Mouse (Mus musculus) liver (tissue): ENCODE results near the gene Slc25a39.

ENCODE experiments used
- DNase-seq: peaks from one replicate; pipeline ENCODE4 v3.0.0-alpha.2; 2020; ENCODE audit warnings: mixed read lengths

Slc25a39 gene

DNA sequence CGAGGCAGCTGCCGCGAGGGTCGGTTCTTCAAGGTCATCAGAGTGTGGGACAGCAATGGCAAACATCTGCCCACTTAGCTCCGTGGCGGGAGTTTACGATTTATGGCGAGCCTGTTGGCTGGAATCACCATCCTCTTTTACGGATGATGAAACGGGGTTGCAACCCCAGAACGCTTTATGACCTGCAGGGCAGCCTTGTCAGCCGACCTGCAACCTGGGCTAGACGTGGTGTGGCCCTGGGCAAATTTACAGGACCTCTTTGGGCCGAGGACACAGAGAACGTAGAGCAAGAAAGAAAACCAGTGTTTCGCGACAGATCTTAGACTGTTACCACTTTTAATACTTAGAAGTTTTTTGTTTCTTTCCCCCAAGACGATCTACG is at the start of gene Slc25a39:
Gene Slc25a39, minus strand, starts transcription at position 113 of the 382 bp plus-strand sequence.
- no peak for DNase-seq

DNA sequence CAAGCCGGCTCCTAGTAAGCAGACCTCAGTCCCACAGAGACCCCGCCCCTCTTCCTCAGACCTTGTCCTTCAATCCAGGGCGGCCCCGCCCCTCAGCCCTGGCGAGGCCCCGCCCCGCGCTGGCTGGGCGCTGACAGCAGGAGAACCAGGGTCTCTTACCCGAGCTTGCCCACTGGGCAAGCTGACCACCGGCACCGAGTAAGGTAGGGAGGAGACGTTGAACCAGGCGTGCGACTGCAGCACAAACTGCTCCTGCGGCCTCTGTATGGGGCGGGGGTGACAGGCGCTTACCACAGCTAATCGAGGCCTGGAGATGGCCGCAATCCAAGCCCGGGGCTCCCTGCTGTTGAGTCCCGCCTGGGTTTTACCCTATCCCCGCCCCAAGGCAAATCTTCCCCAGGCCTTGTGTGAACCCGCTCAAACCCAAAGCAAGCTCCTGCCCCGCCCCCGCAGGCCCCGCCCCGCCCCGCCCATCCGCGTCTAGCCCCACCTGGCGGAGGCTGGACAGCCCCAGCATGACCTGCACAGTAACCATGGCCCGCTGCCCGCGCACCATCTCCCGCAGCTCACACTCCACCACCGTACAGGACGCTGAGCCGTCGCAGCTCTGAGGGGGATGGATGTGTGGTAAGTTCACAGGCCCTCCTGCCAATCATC is 48.1 kb upstream of the Slc25a39 start:
- DNase-seq = peak; percentile 87

GRCm38 (mm10) chr11:102453131-102453530 is 45.4 kb upstream of the Slc25a39 start:
- DNase-seq = no peak

DNA sequence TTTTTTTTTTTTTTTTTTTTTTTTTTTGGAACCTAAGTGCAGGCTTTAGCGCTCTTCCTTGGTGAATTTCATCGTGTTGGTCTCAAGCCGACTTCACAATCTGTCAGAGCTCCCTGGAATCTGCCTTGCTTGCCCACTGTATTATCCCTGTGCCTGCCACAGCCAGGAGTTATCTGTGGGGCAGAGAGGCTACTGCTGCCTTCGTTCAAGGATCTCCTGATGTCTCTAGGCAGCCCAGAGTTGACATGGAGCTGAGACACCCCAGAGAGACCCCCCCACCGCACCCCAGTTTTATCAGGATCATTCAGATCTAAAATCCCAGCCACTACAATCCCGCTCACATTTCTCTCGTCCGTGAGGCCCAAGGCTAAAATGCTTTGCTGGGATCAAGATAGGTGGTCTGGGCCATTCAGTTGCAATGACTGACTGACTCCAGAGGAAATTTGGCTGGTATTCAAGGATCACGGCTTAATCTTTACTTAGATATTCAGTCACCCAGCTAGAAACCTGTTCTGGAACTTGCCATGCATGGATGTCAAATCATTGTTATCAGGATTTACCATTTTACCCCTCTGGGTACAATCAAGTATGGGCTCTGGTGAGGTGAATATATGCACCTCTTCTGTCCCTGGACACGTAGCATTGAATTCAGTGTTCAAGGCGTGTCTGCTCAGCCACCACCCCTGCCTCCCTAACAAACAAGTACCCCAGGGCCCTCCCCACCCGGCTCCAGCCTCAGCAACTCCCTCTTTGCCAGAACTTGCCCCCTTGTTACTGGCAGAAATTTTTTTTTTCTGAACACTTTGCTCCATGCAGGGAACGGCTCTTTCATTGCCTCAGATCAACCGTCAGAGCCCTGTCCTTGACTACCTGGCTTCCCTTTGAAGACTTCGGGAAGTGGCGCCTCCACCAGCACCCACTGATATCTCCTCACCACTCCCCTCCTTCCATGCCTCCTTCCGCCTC is 41.6 kb upstream of the Slc25a39 start:
- no peak for DNase-seq

- no peak for DNase-seq
Observed at GRCm38 (mm10) chr11:102448327-102448726, 40.6 kb upstream of the Slc25a39 start.

DNA sequence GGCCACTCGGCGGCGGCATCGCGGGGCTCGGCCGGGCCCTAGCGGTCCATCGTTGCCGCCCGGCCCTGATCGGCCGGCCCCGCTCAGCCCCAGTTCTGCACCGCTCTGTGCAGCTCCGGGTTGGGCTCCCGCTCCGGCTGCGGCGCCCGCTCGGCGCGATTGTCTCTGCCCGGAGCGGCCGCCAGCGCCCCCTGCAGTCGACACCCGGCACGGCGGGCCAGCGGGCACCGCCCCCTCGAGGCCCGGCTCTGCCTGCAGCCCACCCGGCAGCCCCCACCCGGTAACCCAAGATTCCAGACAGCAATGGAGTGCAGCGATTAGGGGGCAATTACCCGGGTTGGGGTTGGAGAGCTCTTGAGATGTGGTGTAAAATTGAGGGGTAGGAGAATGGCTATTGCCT is 39.8 kb upstream of the Slc25a39 start, which contains the start of gene Fam171a2:
Gene Fam171a2, minus strand, starts transcription at position 186 of the 400 bp plus-strand sequence.
- peak; percentile 75 for DNase-seq

GRCm38 (mm10) chr11:102446581-102447461 is 39.1 kb upstream of the Slc25a39 start:
- no peak for DNase-seq

DNA sequence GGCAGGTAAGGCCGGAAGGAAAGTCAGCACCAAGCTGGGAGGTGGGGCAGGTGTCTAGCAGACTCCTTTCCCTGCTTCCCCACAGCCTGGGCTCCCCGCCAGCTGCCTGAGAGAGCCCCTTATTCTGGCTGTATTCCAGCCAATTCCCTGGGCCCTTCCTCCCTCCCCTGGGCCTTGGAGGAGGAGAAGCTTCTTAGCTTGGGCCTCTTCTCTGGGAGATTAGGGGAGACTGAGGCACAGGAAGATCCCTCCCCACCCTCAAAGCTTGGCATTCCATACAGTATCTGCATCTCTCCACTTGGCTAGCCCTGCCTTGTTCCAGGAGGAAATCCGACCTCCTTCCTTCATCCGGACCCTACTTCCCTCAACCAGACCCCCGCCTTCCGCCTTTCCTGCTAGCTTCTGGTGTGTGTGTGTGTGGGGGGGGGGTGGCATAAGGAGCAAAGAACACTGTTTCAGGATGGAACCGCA is 38.2 kb upstream of the Slc25a39 start:
- no peak for DNase-seq

- DNase-seq = no peak
Observed at GRCm38 (mm10) chr11:102445264-102445890, 37.6 kb upstream of the Slc25a39 start.

GRCm38 (mm10) chr11:102444781-102445180 is 37.0 kb upstream of the Slc25a39 start:
- no peak for DNase-seq

- DNase-seq = no peak
Observed at GRCm38 (mm10) chr11:102444321-102444720, 36.6 kb upstream of the Slc25a39 start.

- no peak for DNase-seq
Observed at GRCm38 (mm10) chr11:102443740-102444139, 36.0 kb upstream of the Slc25a39 start.

GRCm38 (mm10) chr11:102442089-102442488 is 34.3 kb upstream of the Slc25a39 start:
- DNase-seq = no peak

- DNase-seq = no peak
Observed at GRCm38 (mm10) chr11:102441434-102441833, 33.7 kb upstream of the Slc25a39 start.

GRCm38 (mm10) chr11:102440255-102440654 is 32.5 kb upstream of the Slc25a39 start:
- no peak for DNase-seq

- DNase-seq = no peak
Observed at GRCm38 (mm10) chr11:102439093-102440082, 31.6 kb upstream of the Slc25a39 start.

DNA sequence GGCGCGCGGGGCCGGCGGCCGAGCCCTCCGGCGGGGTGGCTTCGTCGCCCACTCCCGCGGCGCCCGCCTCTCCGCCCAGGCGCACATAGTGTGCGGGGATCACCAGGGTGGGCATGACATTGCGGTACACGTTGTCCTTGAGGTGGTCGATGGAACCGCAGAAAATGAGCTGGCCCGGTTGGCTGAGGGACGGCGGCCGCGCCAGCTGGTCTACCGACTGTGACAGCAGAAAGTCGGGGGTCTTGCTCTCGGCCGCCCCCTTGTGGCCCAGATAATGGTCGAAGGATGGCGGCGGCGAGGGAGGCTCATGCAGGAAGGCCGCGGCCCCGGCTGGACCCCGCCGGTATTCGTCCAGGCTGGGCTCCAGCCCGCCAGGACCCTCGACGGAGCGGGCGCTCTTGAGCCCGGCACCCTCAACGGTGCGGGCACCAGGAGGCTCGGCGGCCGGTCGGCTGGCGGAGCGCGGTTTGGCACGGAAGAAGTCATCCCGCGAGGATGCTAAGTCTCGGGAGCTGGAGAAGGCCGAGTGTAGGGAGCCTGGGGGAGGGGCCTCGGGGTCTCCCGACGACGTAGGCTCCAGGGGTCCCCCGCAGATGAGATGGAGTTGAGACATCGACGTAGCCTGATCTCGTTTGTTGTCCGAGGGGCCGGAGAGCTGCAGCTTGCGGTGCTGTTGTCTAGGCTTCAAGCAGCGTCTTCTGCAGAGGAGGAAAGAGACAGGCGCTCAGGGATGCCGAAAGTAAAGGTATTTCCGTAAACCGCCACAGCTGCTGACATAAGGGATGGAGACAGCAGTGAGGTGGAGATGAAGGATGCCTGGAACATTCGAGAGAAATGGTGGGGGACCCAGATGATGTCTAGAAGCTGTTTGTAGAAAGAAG is 30.7 kb upstream of the Slc25a39 start:
- peak; percentile 82 for DNase-seq

GRCm38 (mm10) chr11:102437120-102438061 is 29.6 kb upstream of the Slc25a39 start:
- DNase-seq = peak; percentile 54

DNA sequence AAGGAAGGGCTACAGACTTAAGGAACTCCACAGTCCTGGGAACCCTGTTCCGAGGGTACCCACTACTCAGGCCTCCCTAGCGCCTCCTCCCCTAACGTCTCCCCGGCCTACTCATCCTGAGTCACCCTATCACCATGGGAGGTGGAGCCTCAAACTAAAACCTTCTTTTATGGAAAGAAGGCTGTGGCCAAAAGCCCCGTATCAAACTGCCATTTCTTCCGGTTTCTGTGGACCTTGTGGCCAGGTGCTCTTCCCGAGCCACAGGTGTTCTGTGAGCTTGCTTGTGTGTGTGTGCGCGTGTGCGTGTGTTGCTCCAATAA is 28.7 kb upstream of the Slc25a39 start:
- no peak for DNase-seq
